Mouse (Mus musculus) embryonic facial prominence, embryonic 15.5 days (tissue): Measurements from ENCODE around the gene Nucks1. TPM values are rescaled to one million over a fixed set of nuclear protein-coding genes. Genes with fewer than 3 reads are reported as not detected.
"Not testable (repeated sequence)": the region's sequence is repeated elsewhere in the genome, so short reads cannot be mapped to it uniquely, and the experiment has no call there.

ENCODE experiments used
- ATAC-seq: fragments of 200-750 bp; cut with Nextera tagmentation; 2 replicates; pipeline ENCODE4 v1.8.0; 2017; ENCODE audit warnings: low read depth, moderate TSS enrichment; ENCODE audit not compliant: insufficient number of reproducible peaks, low FRiP score, low TSS enrichment
- H3K27ac ChIP-seq: fragments of 300-500 bp; sonication (generic); replicated peaks from 2 replicates; pipeline ENCODE4 v1.5.1; 2015; ENCODE audit warnings: mild to moderate bottlenecking, inconsistent platforms
- H3K27me3 ChIP-seq: fragments of 300-500 bp; sonication (generic); 2 replicates; pipeline ENCODE4 v1.6.1; 2015; ENCODE audit warnings: inconsistent platforms
- H3K36me3 ChIP-seq: fragments of 300-500 bp; sonication (generic); 2 replicates; pipeline ENCODE4 v1.6.1; 2015; ENCODE audit warnings: mild to moderate bottlenecking, inconsistent platforms
- H3K4me1 ChIP-seq: fragments of 300-500 bp; sonication (generic); 2 replicates; pipeline ENCODE4 v1.6.1; 2015; ENCODE audit warnings: inconsistent platforms
- H3K4me2 ChIP-seq: fragments of 300-500 bp; sonication (generic); replicated peaks from 2 replicates; pipeline ENCODE4 v1.6.1; 2015; ENCODE audit warnings: mild to moderate bottlenecking, inconsistent platforms
- H3K4me3 ChIP-seq: fragments of 300-500 bp; sonication (generic); replicated peaks from 2 replicates; pipeline ENCODE4 v1.5.1; 2015; ENCODE audit warnings: mild to moderate bottlenecking, inconsistent platforms
- H3K9ac ChIP-seq: fragments of 300-500 bp; sonication (generic); 2 replicates; pipeline ENCODE4 v1.6.1; 2015; ENCODE audit warnings: inconsistent platforms
- H3K9me3 ChIP-seq: fragments of 300-500 bp; sonication (generic); replicated peaks from 2 replicates; pipeline ENCODE4 v1.6.1; 2016; ENCODE audit warnings: inconsistent platforms
- WGBS: fragments of 180-500 bp; shearing (Covaris S2); methylation state at CpG from one replicate; pipeline ENCODE4 v1.1.7; 2015; 5-methylcytosine and 5-hydroxymethylcytosine counted together
- polyA plus RNA-seq: library from polyadenylated mRNA; unstranded; fragments of >200 nt; fragmentation: Nextera tagmentation; extraction: Ambion mirVana; gene quantifications from 2 replicates; pipeline ENCODE4 v1.2.1, GENCODE M21; 2015

The Nucks1 gene
- polyA plus RNA-seq, 1 experiment from 2014 or later = 60.5 TPM

GRCm38 (mm10) chr1:131886641-131887040 is 23.7 kb upstream of the Nucks1 start:
- no peak overlapping the region for H3K4me2 ChIP-seq
- 47% methylated on average over 3 of the region's 3 CpGs for WGBS
- no peak overlapping the region for H3K4me3 ChIP-seq
- no peak for ATAC-seq
- no peak overlapping the region for H3K27ac ChIP-seq
- H3K9me3 ChIP-seq = no peaks in the 10 kb centered on the region
- no peaks in the 10 kb centered on the region for H3K27me3 ChIP-seq
- no peaks in the 10 kb centered on the region for H3K4me1 ChIP-seq
- no peak overlapping the region for H3K9ac ChIP-seq
- no peaks in the 10 kb centered on the region for H3K36me3 ChIP-seq

GRCm38 (mm10) chr1:131890043-131890658 is 20.2 kb upstream of the Nucks1 start:
- Histone ChIP-seq H3K9me3 (no peaks in the 10 kb centered on the region), H3K9ac (no peak overlapping the region), H3K4me1 (no peaks in the 10 kb centered on the region), H3K36me3 (no peaks in the 10 kb centered on the region), H3K4me2 (no peak overlapping the region), H3K27ac (no peak overlapping the region), H3K4me3 (no peak overlapping the region), H3K27me3 (no peaks in the 10 kb centered on the region)
- 77% methylated on average over 6 of the region's 6 CpGs for WGBS
- no peak for ATAC-seq

GRCm38 (mm10) chr1:131891436-131891835 is 18.9 kb upstream of the Nucks1 start:
- Histone ChIP-seq H3K27ac (no peak overlapping the region), H3K4me1 (no peaks in the 10 kb centered on the region), H3K36me3 (no peaks in the 10 kb centered on the region), H3K9me3 (no peaks in the 10 kb centered on the region), H3K9ac (no peak overlapping the region), H3K4me3 (no peak overlapping the region), H3K27me3 (no peaks in the 10 kb centered on the region), H3K4me2 (no peak overlapping the region)
- WGBS = 43% methylated on average over 4 of the region's 4 CpGs
- ATAC-seq = no peak

GRCm38 (mm10) chr1:131902679-131903078 is 7.7 kb upstream of the Nucks1 start:
- Histone ChIP-seq H3K4me3 (no peak overlapping the region), H3K9ac (no peak overlapping the region), H3K27ac (no peak overlapping the region), H3K4me1 (no peaks in the 10 kb centered on the region), H3K9me3 (no peaks in the 10 kb centered on the region), H3K36me3 (no peaks in the 10 kb centered on the region), H3K27me3 (peaks cover under 1% of the 10 kb centered on the region), H3K4me2 (no peak overlapping the region)
- 83% methylated on average over 4 of the region's 4 CpGs for WGBS
- ATAC-seq = no peak

- Histone ChIP-seq H3K4me2 (no peak overlapping the region), H3K9me3 (no peaks in the 10 kb centered on the region), H3K4me1 (no peaks in the 10 kb centered on the region), H3K27ac (no peak overlapping the region), H3K4me3 (no peak overlapping the region), H3K36me3 (no peaks in the 10 kb centered on the region), H3K9ac (no peak overlapping the region), H3K27me3 (peaks cover 7% of the 10 kb centered on the region)
- 88% methylated on average over 7 of the region's 7 CpGs for WGBS
- no peak for ATAC-seq
Observed at GRCm38 (mm10) chr1:131903251-131903650, 7.1 kb upstream of the Nucks1 start.

- Histone ChIP-seq H3K9ac (no peak overlapping the region), H3K4me2 (no peak overlapping the region), H3K27me3 (peaks cover 12% of the 10 kb centered on the region), H3K36me3 (no peaks in the 10 kb centered on the region), H3K9me3 (no peaks in the 10 kb centered on the region), H3K4me1 (no peaks in the 10 kb centered on the region), H3K4me3 (no peak overlapping the region), H3K27ac (no peak overlapping the region)
- WGBS = 17% methylated on average over 1 of the region's 1 CpGs
- ATAC-seq = no peak
Observed at GRCm38 (mm10) chr1:131905497-131905896, 4.8 kb upstream of the Nucks1 start.

- H3K27ac ChIP-seq = no peak overlapping the region
- no peak overlapping the region for H3K4me2 ChIP-seq
- 91% methylated on average over 3 of the region's 3 CpGs for WGBS
- H3K9me3 ChIP-seq = no peaks in the 10 kb centered on the region
- H3K4me1 ChIP-seq = peaks cover 10% of the 10 kb centered on the region; the same call in 1 of the 2 replicates
- H3K27me3 ChIP-seq = peaks cover 12% of the 10 kb centered on the region
- no peak for ATAC-seq
- no peak overlapping the region for H3K9ac ChIP-seq
- H3K36me3 ChIP-seq = peaks cover 3% of the 10 kb centered on the region; the same call in 1 of the 2 replicates
- no peak overlapping the region for H3K4me3 ChIP-seq
Observed at GRCm38 (mm10) chr1:131908456-131908855, 1.9 kb upstream of the Nucks1 start.

- WGBS = 94% methylated on average over 2 of the region's 2 CpGs
- Histone ChIP-seq H3K27me3 (peaks cover 12% of the 10 kb centered on the region), H3K4me1 (peaks cover 10% of the 10 kb centered on the region; the same call in 1 of the 2 replicates)
- not testable (repeated sequence) for ATAC-seq, H3K27ac ChIP-seq, H3K36me3 ChIP-seq, H3K4me2 ChIP-seq, H3K4me3 ChIP-seq, H3K9ac ChIP-seq, H3K9me3 ChIP-seq
Observed at GRCm38 (mm10) chr1:131909236-131909635, 1.1 kb upstream of the Nucks1 start.

GRCm38 (mm10) chr1:131910674-131911558 is 582 bp downstream of the Nucks1 start:
- Histone ChIP-seq H3K4me2 (peak overlapping the region; percentile 56), H3K9ac (peak overlapping the region; percentile 98), H3K9me3 (no peaks in the 10 kb centered on the region), H3K36me3 (peaks cover 3% of the 10 kb centered on the region; the same call in 1 of the 2 replicates), H3K4me3 (peak overlapping the region; percentile 94), H3K27ac (peak overlapping the region; percentile 99), H3K4me1 (peaks cover 10% of the 10 kb centered on the region; the same call in 1 of the 2 replicates), H3K27me3 (peaks cover 12% of the 10 kb centered on the region)
- ATAC-seq = peak; percentile 80
- WGBS = under 1% methylated on average over 87 of the region's 88 CpGs

- Histone ChIP-seq H3K9me3 (no peaks in the 10 kb centered on the region), H3K4me3 (no peak overlapping the region), H3K4me2 (no peak overlapping the region), H3K36me3 (peaks cover 35% of the 10 kb centered on the region), H3K27me3 (no peaks in the 10 kb centered on the region), H3K4me1 (peaks cover 10% of the 10 kb centered on the region; the same call in 1 of the 2 replicates), H3K9ac (no peak overlapping the region), H3K27ac (0 out of 2 replicates have a peak overlapping the region, but pooled peaks have one; percentile 1)
- 64% methylated on average over 6 of the region's 6 CpGs for WGBS
- ATAC-seq = no peak
Observed at GRCm38 (mm10) chr1:131917634-131918033, 7.3 kb downstream of the Nucks1 start.

- 97% methylated on average over 2 of the region's 2 CpGs for WGBS
- ATAC-seq = no peak
- Histone ChIP-seq H3K4me1 (peaks cover 7% of the 10 kb centered on the region; the same call in 1 of the 2 replicates), H3K36me3 (peaks cover 43% of the 10 kb centered on the region), H3K9me3 (no peaks in the 10 kb centered on the region), H3K4me2 (no peak overlapping the region), H3K27me3 (no peaks in the 10 kb centered on the region), H3K27ac (no peak overlapping the region), H3K4me3 (no peak overlapping the region), H3K9ac (no peak overlapping the region)
Observed at GRCm38 (mm10) chr1:131919052-131919451, 8.7 kb downstream of the Nucks1 start.
